Mouse (Mus musculus): ENCODE measurements around the gene Gpr27.

The Gpr27 gene
- long read RNA-seq, experiment 1, partial matches to known transcripts: 0 of 3 reads
- long read RNA-seq, experiment 1, other reads (novel, unspliced or antisense): 0 of 3 reads
- long read RNA-seq, experiment 2, transcript Gpr27-201 (1 exons, 2,388 nt): major isoform, 5 of 5 reads
- long read RNA-seq, experiment 2, partial matches to known transcripts: 0 of 5 reads
- long read RNA-seq, experiment 2, other reads (novel, unspliced or antisense): 0 of 5 reads

- intact Hi-C loops (cut with DNase I): no loop called here
Measured at GRCm38 (mm10) chr6:99692206-99692915, at the start of gene Gpr27. Gene Gpr27 (plus strand): TSS chr6:99692679.

GRCm38 (mm10) chr6:99643439-99644199 is 48.9 kb upstream of the Gpr27 start:
- intact Hi-C loops (cut with DNase I): no loop called here

- intact Hi-C loops (cut with DNase I): no loop called here
Measured at GRCm38 (mm10) chr6:99644386-99644785, 48.1 kb upstream of the Gpr27 start.

GRCm38 (mm10) chr6:99644876-99645275 is 47.6 kb upstream of the Gpr27 start:
- intact Hi-C loops (cut with DNase I): no loop called here

GRCm38 (mm10) chr6:99646344-99646743 is 46.1 kb upstream of the Gpr27 start:
- intact Hi-C loops (cut with DNase I): no loop called here

GRCm38 (mm10) chr6:99649307-99649706 is 43.2 kb upstream of the Gpr27 start:
- intact Hi-C loops (cut with DNase I): no loop called here

- intact Hi-C loops (cut with DNase I): no loop called here
Measured at GRCm38 (mm10) chr6:99652341-99652740, 40.1 kb upstream of the Gpr27 start.

- intact Hi-C loops (cut with DNase I): no loop called here
Measured at GRCm38 (mm10) chr6:99654343-99654742, 38.1 kb upstream of the Gpr27 start.

- intact Hi-C loops (cut with DNase I): no loop called here
Measured at GRCm38 (mm10) chr6:99655488-99655887, 37.0 kb upstream of the Gpr27 start.

GRCm38 (mm10) chr6:99656088-99656487 is 36.4 kb upstream of the Gpr27 start:
- intact Hi-C loops (cut with DNase I): no loop called here

- intact Hi-C loops (cut with DNase I): no loop called here
Measured at GRCm38 (mm10) chr6:99658586-99658985, 33.9 kb upstream of the Gpr27 start.

GRCm38 (mm10) chr6:99660443-99660842 is 32.0 kb upstream of the Gpr27 start:
- intact Hi-C loops (cut with DNase I): no loop called here

GRCm38 (mm10) chr6:99663232-99663631 is 29.2 kb upstream of the Gpr27 start:
- intact Hi-C loops (cut with DNase I): no loop called here

- intact Hi-C loops (cut with DNase I): no loop called here
Measured at GRCm38 (mm10) chr6:99665457-99666317, 26.8 kb upstream of the Gpr27 start.

GRCm38 (mm10) chr6:99666318-99667171 is 25.9 kb upstream of the Gpr27 start, which contains the start of the genes Eif4e3 and Gm20696:
Gene Eif4e3 (minus strand): TSS chr6:99666771.
Gene Gm20696 (minus strand): TSS chr6:99666797.
- intact Hi-C loops (cut with DNase I): no loop called here

- intact Hi-C loops (cut with DNase I): no loop called here
Measured at GRCm38 (mm10) chr6:99667290-99667689, 25.2 kb upstream of the Gpr27 start.

GRCm38 (mm10) chr6:99669481-99670325 is 22.8 kb upstream of the Gpr27 start:
- intact Hi-C loops (cut with DNase I): loop anchor here (5.0 kb wide), 1 partner anchor 118 kb away; no protein-coding TSS in a partner anchor

- intact Hi-C loops (cut with DNase I): loop anchor here (5.0 kb wide), 1 partner anchor 117 kb away; no protein-coding TSS in a partner anchor
Measured at GRCm38 (mm10) chr6:99670481-99671119, 21.9 kb upstream of the Gpr27 start.
